Mouse (Mus musculus) adrenal gland, adult 18-20 months (tissue): Measurements from ENCODE around the gene Nek4. TPM values are rescaled to one million over a fixed set of nuclear protein-coding genes. Genes with fewer than 3 reads are reported as not detected.

Experiments used
- DNase-seq, 2 experiments: peaks; one replicate each; pipeline ENCODE4 v3.0.0; 2021 to 2022; ENCODE audit warnings: low spot score in 2 of 2
- long read RNA-seq, 2 experiments: library from polyadenylated mRNA; stranded (forward); transcript quantifications; one replicate each; pipeline ENCODE4 v2.0.0; 2021
- total RNA-seq, 2 experiments: library from RNA; stranded (reverse); gene quantifications; 1 replicate in 1 of 2; 2 replicates in 1 of 2; pipeline ENCODE4 v1.2.3; 2021

The Nek4 gene
- 10 to 100 TPM; 10.3 to 11.8 TPM for total RNA-seq
- long read RNA-seq, experiment 1, full-length matches to known transcripts: 9 of 9 reads
- long read RNA-seq, experiment 1, partial matches to known transcripts: 0 of 9 reads
- long read RNA-seq, experiment 1, other reads (novel, unspliced or antisense): 0 of 9 reads
- long read RNA-seq, experiment 2, full-length matches to known transcripts: 20 of 25 reads
- long read RNA-seq, experiment 2, partial matches to known transcripts: 2 of 25 reads
- long read RNA-seq, experiment 2, other reads (novel, unspliced or antisense): 3 of 25 reads

DNA sequence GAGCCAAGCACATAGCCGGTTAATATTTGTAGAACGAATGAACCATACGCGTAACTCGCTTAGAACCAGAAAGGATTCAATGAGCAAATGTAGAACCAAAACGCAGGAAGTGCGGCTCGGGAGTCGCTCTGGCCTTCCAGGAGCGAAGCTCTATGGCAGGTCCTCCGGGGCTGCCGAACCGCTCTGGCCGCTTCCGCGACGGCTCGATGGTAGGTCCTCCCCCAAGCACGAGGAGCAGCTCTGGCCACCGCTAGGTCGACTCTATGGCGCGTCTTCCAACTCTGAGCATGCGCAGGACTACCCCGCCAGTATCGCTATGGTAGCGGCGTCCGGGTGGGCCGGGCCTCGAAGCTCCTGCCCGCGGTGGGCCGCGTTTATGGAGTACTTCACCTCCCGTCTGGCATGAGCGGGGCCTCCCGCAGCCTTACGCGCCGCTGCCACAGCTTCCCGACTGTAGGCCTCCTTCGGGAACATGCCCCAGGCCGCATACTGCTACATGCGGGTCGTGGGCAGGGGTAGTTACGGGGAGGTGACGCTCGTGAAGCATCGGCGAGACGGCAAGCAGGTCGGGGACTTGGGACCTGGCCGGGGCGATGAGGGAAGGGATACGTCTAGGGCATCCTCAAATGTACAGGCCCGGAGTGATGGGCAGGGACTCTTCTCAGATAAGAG lies at the start of gene Nek4:
TSS of gene Nek4 (plus strand) at position 224 of the 672 bp plus-strand sequence.
- DNase-seq: peak; percentile 91 to 92

DNA sequence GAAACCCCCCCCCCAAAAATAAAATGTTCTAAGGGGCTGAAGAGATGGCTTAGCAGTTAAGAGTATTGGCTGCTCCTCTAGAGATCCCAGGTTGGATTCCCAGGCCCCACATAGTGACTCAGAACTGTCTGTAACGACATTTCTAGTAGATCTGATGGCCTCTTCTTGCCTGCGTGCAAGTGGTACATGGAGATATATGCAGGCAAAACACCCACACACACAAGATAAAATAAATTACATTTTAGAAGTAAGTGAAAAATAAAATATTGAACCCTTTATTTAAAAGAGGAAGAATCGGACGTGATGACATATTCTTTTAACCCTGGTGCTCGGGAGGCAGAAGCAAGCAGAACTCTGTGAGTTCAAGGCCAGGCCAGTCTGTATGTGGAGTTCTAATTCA lies 48.5 kb upstream of the Nek4 start:
- no peak for DNase-seq

DNA sequence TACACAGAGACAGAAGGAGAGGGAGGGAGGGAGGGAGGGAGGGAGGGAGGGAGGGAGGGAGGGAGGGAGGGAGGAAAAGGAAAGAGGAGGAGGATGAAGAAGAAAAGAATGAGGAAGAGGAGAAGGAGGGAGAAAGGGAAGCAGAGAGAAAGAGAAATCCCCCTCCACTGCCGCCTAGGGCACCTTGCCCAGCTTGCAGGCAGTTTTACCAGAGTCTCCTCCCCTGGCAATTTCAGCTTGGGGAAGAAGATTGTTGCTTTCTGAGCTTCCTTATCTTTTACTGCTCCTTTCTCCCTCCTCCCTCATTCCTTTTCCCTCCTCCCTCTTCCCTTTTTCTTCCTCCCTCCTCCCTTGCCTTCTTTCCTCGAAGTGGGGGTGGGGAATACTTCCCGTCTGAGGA lies 48.1 kb upstream of the Nek4 start:
- DNase-seq: no peak

DNA sequence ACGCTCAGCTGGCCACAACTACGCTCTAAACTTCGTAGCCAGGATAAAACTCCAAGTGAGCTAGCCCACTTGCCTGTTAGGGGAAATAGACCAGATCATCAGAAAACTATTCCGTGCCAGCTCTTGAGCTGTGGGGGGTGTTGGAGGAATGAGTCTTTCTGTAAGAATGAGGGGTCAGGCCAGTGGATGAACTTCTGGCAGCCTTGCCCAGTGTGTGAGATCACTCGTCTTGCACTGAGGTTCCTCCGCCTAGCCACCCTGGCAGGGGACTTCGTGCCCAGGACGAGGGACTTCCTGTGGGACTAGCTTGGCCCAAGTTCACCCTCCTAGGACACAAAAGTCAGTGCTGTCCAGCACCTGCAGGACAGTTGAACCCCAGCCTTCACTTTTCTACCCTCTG lies 46.9 kb upstream of the Nek4 start:
- no peak for DNase-seq

DNA sequence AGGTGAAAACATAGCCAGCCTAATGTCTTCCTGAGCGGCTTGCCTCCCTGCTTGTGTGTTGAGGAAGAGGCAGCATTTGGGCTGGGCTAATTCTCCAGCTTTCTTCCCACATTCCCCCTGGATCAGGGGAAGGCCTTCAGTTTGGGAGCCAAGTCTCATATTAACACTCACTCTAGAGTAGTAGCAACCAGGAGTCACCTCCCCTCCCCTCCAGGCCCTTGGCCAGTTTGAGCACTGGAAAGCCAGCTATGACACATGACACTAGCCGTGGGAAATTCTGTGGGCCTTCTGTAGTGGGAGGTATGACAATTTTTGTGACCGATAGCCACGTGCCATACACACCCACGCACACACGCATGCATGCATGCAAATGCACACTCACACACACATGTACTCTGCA lies 45.2 kb upstream of the Nek4 start:
- DNase-seq: no peak

DNA sequence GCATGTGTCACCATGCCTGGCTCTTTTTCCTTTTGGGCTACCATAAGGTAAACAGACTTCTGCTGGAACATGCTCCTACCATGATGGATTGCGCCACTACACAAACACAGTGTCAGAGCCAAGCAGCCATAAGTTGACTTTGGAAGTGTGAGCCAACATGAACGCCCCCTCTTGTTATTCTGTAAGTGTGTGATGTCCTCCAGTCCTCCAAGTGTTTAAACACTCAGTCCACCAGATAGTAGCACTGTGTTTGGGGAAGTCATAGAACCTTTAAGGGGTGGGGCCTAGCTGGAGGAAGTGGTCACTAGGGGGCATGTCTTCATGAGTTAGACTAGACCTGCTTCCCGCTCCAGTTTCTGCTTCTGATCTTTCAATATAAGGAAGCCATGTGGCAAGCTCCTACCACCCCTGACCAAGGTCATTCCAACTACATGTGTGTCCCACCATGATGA lies 43.3 kb upstream of the Nek4 start:
- no peak for DNase-seq

DNA sequence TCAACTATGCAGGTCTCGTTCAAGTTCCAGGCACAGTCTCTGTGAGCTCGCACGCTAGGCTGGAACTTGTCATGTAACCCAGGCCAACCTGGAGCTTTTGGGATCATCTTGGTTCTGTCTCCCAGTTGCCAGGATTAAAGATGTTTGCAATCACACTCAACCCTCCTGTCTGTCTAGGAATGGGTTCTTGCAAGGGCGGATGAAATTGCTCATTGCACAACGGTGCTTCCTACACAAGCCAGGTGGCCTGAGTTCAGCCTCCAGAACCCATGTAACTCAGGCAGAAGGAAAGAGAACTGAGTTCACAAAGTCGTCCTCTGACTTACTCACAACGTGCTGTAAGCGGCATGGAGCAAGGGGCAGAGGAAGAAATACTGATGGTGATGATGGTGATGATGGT lies 40.0 kb upstream of the Nek4 start:
- DNase-seq: no peak

DNA sequence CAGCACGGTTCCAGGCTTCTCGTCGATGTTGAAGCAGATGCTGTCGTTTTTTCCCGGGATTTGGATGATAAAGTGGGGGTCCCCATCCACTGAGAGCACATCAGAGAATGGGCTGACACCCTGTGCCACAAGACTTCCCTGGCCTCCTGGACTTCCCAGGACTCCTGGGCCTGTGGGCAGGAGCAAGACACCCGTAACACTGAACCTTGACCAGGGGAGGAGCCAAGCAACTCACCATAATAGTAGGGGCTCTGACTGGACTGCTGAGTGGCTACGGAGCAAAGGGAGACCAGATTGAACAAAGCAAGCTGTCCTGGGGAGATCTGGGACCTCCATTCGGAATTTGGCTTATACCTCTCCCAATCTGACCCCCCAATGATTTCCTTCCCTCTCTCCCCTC lies 38.5 kb upstream of the Nek4 start:
- DNase-seq: no peak

DNA sequence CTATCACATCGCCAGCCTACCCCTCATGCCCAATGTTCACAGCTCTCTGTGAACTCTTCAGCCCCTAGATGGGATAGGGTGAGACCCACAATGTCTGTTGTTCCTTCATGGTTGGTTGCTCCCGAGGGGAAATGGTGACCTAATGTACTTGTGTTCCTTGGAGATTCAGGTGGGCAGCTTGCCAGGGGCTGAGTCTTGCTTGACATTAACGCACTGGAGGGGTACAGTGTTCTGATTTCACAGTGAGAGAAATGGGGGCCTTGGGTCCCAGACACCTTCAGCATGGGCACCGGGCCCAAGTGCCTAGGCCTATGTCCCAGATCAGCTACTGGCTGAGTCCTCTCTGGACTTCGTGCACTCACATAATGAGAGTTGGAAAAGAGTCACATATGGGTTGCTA lies 37.8 kb upstream of the Nek4 start:
- no peak for DNase-seq

DNA sequence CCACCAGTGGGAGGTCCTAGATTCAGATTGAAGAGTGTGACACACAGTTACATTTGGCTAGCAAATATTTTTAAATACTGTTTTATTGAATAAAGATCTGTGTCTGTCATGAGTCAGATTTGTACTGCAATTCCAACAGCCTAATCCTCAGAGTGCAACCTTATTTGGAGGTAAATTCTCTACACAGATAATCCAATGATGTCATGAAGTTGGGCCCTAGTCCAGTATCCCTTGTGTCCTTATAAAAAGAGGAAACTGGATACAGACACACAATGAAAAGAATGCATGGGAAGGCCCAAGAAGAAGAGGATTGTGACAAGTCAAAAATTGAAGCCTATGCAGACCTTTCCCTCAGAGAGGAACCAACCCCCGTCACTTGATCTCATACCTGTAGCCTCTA lies 34.7 kb upstream of the Nek4 start:
- DNase-seq: no peak

DNA sequence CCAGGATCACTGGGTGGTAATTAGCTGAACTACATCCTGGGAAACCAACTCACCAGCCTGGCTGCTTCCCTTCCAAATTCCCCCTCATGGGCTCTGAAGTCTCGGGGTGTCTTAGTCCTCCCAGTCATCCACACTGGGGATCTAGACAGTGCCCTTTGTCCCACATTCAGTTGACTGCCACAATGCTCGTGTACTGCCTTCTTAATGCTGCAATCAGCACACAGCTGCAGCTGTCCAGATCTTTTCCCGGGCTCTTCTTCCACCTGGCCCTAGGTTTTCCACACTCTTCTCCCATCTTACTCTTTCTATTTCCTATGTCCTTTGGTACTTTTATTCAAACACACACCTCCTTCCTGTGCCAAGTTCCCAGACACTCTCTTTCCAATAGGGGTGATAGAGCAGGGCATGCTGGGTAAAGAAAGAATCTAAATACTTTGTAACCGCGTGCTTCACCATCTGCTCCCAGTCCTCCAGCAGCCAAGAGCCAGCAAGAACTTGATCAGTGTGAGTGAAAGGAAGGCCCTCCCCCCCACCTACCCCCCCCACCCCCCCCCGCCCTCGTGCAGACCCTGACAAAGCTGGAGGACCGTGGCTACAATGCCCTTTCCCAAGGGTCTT lies 29.0 kb upstream of the Nek4 start:
- no peak for DNase-seq

DNA sequence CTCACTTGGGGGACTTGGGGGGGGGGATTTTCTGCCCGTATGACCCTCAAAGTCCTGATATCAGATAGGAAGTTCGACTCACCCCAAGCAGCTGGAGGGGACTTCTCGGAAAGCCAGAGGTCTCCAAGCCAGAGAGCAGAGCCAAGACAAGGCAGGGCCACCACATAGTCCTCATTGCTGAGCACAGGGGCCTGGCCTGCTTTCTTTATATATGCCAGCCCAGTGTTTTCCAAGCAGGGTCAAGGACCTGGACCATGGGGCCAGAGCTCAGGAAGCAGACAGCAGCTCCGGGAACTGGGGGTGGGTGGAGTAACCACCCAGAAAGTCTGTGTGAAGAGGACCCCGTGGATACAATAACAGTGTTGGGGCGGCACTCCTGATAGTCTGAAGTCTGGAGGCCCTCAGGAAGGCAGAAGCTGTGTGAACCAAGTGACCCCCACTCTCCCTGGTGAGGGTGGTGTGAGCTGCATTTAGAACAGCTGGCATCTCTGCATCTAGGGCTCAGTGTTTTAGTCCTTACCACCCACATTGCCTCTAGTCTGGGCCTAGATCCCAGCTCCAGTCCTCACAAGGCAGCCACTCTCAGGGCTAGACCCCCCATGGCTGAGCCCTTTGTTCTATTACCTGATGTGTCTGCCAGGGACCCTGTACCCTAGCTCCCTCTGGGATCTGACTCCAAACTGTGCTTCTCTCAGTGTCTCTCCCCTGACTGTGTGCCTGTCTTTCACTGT lies 27.6 kb upstream of the Nek4 start, which contains the start of gene Itih3:
TSS of gene Itih3 (minus strand) at position 386 of the 731 bp plus-strand sequence.
- DNase-seq: no peak

DNA sequence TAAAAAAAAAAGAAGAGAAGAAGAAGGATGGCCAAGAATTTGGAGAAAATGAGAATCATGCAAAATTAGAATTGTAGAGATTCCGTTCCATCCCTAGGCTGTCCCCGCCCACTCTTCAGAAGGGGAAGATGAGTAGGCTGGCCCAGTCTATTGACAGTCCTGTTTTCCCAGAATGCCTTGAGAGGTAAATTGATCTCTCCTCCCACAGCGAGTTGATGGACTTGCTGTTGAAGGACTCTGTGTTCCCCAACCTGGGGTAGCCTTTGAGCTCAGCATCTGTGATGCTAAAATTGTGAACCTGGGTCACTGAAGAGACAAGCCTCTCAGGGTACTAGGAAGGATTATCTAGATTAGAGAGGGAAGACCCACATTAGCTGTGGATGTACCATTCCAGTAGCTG lies 25.7 kb upstream of the Nek4 start:
- no peak for DNase-seq

DNA sequence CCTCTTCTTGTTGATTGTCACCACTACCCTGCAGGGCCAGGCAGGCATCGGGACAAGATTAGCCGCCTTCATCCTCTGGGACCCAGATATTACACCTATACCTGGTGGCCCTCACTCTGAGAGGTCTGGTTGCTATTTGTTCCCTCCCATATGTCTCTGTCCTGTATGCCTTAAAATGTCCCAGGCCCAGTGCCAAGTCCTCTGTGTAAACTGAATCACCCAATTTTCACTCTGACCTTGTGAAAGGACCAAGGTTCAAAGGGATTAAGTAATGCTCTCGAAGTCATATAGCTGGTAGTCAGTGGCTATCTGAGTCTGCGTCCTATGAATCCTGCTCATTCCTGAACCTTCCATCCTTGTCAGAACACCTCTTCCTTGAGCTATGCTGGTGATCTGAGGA lies 20.8 kb upstream of the Nek4 start:
- DNase-seq: peak in 1 of 2 experiments; percentile 27

DNA sequence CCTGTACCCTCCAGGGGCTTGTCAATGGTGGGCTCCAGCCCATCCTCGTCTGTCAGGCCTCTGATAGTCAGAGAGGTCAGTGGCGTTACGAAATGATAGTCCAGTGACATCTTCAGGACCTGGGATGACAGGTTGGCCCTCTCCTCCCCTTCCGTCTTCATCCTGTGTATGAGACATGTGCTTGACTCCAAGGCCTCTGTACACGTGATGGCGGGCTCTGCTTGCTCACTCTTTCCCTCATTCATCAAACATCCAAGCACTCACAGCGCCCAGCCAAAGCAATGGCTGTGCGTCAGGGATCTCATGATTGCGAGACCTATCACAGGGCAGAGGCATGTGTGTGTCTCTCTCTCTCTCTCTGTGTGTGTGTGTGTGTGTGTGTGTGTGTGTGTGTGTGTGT lies 17.8 kb upstream of the Nek4 start:
- DNase-seq: peak in 1 of 2 experiments; percentile 23

DNA sequence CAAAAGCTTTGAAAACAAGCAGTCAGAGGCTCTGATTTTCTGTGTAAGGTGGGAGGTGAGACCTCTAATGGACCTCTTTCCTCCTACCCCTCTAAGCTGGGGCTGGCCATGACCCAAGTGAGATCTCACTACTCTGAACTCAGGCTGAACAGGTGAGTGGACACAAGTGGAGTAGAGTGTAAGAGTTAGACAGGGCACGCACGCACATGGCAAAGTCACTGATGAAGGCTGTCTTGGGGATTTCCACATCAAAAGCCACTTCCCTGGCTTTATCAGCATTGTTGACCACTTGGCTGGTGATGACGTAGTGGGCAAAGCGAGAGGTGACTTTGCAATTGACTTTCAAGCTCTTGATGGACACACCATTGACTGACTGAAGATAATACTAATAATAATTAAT lies 8.9 kb upstream of the Nek4 start:
- DNase-seq: no peak

DNA sequence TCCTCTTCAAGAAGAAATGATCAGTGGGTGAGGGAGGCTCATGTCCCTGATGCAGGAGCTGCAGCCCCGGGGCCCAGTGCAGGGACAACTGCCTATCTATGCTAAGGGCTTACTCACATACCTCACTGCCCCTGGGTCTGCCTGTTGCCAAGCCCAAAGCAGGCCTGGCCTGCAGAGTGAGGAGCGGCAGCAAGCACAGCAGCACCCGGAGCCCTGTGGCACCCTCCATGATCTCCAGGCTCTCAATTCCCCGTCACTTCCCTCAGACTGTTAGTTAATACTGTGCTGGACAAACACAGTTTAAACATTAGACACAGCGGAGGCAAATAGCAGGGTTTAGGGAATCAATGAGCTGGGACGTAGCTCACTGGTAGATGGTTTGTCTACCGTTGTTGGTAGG lies 8.1 kb upstream of the Nek4 start, which contains the start of gene Itih1:
TSS of gene Itih1 (minus strand) at position 252 of the 400 bp plus-strand sequence.
- DNase-seq: no peak

DNA sequence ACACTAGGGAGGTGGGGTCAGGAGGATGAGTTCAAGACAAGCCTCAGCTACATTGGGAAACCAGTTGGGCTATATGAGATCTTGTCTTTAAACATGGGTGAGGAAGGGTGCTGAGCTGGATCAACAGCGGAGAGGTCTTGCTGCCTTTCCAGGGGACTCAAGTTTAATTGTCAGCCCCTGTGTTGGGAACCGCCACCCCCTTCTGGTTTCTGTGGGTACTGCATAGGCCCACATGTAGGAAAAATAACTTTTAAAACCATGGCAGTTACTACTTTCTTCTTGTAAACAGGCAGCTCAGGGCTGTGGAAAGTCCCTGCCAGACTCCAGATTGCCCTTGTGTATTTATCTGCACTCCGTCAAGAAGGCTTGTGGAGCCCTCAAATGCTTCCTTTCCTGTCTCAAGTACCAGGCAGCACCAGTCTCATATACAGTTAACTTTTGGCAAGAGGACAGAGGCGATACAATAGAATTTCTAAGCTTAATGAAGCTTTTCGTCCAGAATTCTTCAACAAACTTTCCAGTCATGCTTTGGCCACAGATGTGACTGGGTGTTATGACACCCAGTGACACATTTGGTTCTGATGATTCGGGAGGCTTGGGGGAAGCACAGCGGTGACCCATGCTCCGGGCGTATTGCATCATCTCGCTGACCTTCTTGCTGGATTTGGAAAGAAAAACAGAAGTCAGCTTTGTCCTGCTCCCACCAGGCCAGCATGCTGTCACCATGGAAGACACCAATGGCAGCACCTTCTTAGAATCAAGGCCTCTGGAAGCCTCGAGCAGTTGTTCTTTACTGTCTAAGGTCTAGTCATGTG lies 7.1 kb upstream of the Nek4 start:
- DNase-seq: peak; percentile 52 to 65

DNA sequence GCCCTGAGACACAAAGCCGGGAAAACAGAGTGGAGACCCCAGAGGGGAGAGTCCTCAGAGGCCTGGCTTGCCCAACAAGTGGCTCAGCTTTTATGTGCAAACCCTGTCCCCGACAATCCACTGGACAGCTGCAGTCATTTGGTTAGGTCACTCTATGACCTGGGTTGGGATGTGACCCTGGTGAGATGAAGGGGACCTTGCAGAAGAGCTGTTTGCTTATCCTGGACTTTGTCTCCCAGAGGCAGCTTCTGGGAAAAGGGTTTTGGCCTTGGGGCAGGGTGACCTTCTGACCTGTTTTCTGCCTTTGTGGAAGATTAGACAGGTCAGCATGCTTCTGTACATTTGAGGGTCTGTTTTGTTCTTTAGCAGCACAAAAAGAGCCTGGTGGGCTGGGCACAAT lies 6.4 kb upstream of the Nek4 start:
- DNase-seq: no peak

DNA sequence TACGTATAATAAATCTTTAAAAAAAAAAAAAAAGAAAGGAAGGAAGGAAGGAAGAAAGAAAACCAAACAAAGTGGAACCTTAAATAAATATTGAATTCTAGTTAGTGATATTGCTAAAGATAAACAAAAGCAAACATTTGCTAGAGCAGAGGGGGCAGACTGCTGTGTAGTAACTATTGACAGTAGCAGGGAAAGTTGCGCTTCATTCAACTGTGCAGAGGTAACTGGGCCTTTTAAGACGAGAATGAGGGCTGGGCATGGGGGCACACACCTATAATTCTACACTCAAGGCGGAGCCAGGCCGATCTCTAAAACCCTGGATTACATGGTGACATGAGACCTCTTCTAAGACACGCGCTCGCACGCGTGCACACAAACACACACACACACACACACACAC lies 1.2 kb upstream of the Nek4 start:
- DNase-seq: no peak

DNA sequence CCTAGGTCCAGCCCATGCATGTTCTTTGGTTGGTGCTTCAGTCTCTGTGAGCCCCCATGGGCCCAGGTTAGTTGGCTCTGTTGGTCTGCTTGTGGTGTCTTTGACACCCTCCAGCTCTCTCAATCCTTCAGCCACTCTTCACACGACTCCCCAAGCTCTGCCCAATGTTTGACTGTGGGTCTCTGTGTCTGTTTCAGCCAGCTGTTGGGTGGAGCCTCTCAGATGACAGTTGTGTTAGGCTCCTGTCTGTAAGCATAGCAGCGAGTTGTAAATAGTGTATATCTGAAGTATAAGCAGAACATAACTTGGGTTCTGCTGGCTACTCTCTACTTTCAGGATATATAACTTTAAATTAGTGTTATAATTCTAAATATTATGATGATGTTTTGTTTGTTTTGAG lies 7.3 kb downstream of the Nek4 start:
- DNase-seq: no peak
